Mouse (Mus musculus): ENCODE data around the gene Gucd1.

Gene Gucd1

GRCm38 (mm10) chr10:75320321-75320720 is 197.5 kb downstream of the Gucd1 start:
- DNase-seq (ENCODE audit: low spot score), result no peak

GRCm38 (mm10) chr10:75318206-75318605 is 199.6 kb downstream of the Gucd1 start:
- no peak for DNase-seq (ENCODE audit: low spot score)

GRCm38 (mm10) chr10:75316908-75317761 is 200.6 kb downstream of the Gucd1 start:
- DNase-seq (ENCODE audit: low spot score), result peak; percentile 49

DNA sequence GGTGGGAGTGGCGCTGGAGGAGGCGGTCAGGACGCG is 201.1 kb downstream of the Gucd1 start, which contains the start of gene Adora2a:
TSS of gene Adora2a (plus strand) at position 6 of the 36 bp plus-strand sequence.
- no peak for DNase-seq (ENCODE audit: low spot score)

GRCm38 (mm10) chr10:75316472-75316871 is 201.3 kb downstream of the Gucd1 start:
- no peak for DNase-seq (ENCODE audit: low spot score)

DNA sequence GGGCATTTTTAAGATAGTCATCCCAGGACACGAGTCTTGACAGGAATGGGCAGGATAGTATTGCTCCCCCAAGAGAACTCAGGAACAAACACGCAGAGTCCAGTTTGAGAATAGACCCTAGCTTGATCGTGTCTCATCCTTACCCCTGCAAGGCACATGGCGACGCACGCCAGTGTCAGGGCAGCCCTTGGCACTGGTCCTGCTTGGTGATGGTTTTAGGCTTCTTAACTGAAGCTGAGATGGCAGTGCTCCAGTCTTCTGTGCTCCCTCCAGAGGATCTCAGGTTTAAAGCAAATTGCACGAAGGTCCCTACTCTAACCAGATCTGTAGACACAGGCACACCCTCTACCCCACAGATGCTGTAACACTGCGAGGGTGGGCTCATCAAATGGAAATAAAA is 202.0 kb downstream of the Gucd1 start:
- no peak for DNase-seq (ENCODE audit: low spot score)

DNA sequence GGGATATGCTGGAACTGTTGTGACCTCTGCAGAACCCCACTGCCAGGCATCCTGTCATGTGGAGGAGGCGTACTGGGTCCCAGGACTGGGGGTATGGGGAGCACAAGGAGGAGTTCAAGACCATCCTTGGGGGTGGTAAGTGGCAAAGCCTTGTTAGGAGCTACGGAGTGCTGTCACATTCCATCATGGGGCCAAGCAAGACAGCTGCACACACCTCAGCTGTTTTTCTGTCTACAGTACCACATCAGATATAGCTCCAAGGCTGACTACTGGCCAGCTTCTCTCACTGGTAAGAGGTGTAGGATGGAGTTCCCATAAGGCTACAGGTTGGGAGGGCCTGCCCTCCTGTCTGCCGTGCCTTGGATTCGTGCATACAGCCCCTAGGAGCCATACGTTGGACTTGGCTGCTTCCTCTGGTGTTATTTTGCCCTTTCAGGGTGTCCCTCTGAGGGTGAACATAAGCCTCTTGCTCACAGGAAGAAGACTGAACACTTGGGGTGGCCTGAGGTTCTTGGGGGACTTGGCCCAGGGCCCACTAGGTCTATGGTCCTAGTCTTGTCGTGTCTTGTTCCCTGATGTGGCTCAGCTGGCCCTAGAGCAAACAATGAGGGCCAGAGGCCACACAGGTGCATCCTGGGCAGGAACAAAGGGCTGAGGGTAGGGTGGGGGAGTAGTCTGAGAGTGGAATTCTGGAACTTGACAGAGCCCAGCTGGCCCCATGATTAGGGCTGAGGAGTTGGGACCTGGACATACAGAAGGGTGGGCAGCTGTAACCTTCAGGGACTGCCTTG is 203.4 kb downstream of the Gucd1 start:
- DNase-seq (ENCODE audit: low spot score), result no peak

GRCm38 (mm10) chr10:75312361-75312760 is 205.4 kb downstream of the Gucd1 start:
- DNase-seq (ENCODE audit: low spot score), result no peak

GRCm38 (mm10) chr10:75307130-75307529 is 210.6 kb downstream of the Gucd1 start:
- no peak for DNase-seq (ENCODE audit: low spot score)

- DNase-seq (ENCODE audit: low spot score), result no peak
These were observed 213.4 kb downstream of the Gucd1 start for GRCm38 (mm10) chr10:75304413-75304812.

GRCm38 (mm10) chr10:75304049-75304405 is 213.7 kb downstream of the Gucd1 start:
- no peak for DNase-seq (ENCODE audit: low spot score)

GRCm38 (mm10) chr10:75303324-75304048 is 214.3 kb downstream of the Gucd1 start:
- no peak for DNase-seq (ENCODE audit: low spot score)

- DNase-seq (ENCODE audit: low spot score), result no peak
These were observed 215.2 kb downstream of the Gucd1 start for GRCm38 (mm10) chr10:75302536-75302935.

DNA sequence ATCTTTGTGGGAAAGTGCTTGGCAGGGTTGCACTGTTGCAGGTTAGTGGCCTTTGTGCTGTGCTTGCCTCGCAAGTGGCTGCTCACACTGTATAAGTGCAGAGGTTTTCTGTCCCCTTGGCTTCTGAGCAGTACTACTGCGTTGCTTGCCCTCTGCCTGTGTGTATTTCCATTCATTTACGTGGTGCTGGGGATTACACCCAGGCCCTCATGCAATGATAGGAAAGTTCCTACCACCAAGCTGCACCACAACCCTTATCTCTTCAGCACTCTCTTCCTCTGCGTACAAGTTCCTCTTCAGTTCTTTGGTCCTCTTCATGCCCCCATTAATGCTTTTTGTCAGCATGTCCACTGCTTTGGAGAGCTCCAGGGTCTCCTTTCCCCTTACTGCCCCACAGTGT is 215.8 kb downstream of the Gucd1 start:
- no peak for DNase-seq (ENCODE audit: low spot score)

DNA sequence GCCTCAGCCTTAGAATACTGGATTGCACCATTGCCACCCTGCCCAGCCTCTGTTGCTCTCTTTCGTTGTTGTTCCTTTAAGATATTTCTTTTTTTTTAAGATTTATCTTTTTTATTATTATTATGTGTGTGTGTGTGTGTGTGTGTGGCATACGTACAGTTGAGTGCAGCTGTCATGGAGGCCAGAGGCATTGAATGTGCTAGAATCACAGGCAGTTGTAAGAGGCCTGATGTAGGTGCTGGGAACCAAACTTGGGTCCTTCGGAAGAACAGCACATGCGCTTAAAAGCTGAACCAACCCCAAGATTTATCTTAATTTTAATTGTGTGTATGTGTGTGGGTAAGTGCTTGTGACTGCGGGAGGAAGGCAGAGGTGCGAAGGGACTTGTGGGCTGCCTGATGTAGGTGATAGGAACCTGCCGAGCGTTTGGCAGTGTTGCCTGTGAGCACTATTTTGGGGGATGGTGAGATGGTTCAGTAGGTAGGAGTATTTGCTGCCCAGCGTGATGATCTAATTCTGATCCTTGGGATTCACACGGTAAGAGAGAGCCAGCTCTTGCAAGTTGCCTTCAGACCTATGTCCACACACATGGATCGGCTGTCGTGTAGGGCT is 216.5 kb downstream of the Gucd1 start:
- no peak for DNase-seq (ENCODE audit: low spot score)
